Mouse (Mus musculus) ES-Bruce4 (cell line): Measurements from ENCODE around the gene Tvp23a.

ENCODE experiments used
- CTCF ChIP-seq: IDR thresholded peaks from one replicate; pipeline ENCODE4 v1.8.1; 2011; ENCODE audit warnings: low read depth, low read length
- POLR2A ChIP-seq: IDR thresholded peaks from one replicate; pipeline ENCODE4 v1.8.1; 2011; ENCODE audit warnings: low read length; ENCODE audit not compliant: insufficient read depth

DNA sequence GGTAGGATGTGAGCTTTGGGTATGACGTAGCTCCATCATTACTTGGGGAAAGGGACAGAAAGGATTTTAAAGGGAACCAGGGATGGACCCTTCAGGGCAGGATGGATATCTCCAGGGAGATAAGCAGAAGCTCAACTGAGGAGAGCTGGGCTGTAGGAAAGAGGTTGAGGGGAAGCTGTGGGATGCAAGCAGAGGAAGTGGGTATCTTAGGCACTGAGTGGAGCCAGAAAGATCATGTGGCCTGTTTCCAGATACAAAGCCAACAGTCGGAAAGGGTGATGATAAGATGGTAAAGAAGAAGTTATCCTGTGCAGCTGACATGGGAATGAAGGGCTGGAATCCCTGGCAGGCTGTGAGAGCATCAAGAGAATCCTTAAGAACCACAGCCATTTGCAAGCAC is 14.0 kb upstream of the Tvp23a start:
- TF ChIP-seq CTCF (no peak), POLR2A (no peak)
